Mouse (Mus musculus) myocyte (in vitro differentiated cells): ENCODE data around the gene Chst15. TPM values are rescaled to one million over a fixed set of nuclear protein-coding genes. Genes with fewer than 3 reads are reported as not detected.

Source experiments
- H3K27me3 ChIP-seq: one replicate; pipeline ENCODE4 v1.6.1; 2011; ENCODE audit not compliant: control insufficient read depth, insufficient read depth, insufficient read length
- H3K36me3 ChIP-seq: one replicate; pipeline ENCODE4 v1.6.1; 2011; ENCODE audit not compliant: control insufficient read depth, insufficient read depth
- H3K4me2 ChIP-seq: one replicate; pipeline ENCODE4 v1.6.1; 2011; ENCODE audit warnings: low read depth, control low read depth
- H3K4me3 ChIP-seq: one replicate; pipeline ENCODE4 v1.5.1; 2011; ENCODE audit warnings: mild to moderate bottlenecking, control low read depth, moderate library complexity
- H3K79me2 ChIP-seq: one replicate; pipeline ENCODE4 v1.6.1; 2011; ENCODE audit not compliant: control insufficient read depth, insufficient read depth
- H3ac ChIP-seq: one replicate; pipeline ENCODE4 v1.6.1; 2011; ENCODE audit not compliant: control insufficient read depth, insufficient read length
- CEBPB ChIP-seq: IDR thresholded peaks from 2 replicates; pipeline ENCODE4 v1.6.1; 2011; ENCODE audit warnings: mild to moderate bottlenecking, moderate library complexity; ENCODE audit not compliant: poor library complexity, insufficient read depth, severe bottlenecking
- E2F4 ChIP-seq: IDR thresholded peaks from one replicate; pipeline ENCODE4 v1.6.1; 2011; ENCODE audit warnings: mild to moderate bottlenecking, control low read depth, moderate library complexity; ENCODE audit not compliant: insufficient read depth
- MAX ChIP-seq: IDR thresholded peaks from one replicate; pipeline ENCODE4 v1.6.1; 2011; ENCODE audit warnings: low read depth, mild to moderate bottlenecking, control low read depth
- MYOD1 ChIP-seq, 3 experiments: IDR thresholded peaks; one replicate each; pipeline ENCODE4 v1.6.1; 2011; ENCODE audit warnings: control low read depth in 2 of 3, low read depth in 2 of 3, mild to moderate bottlenecking in 2 of 3, moderate library complexity in 1 of 3; ENCODE audit not compliant: insufficient read length in 2 of 3, control insufficient read depth in 1 of 3
- MYOG ChIP-seq, 3 experiments: IDR thresholded peaks; one replicate each; pipeline ENCODE4 v1.6.1; 2011; ENCODE audit warnings: control low read depth in 2 of 3, low read depth in 2 of 3, mild to moderate bottlenecking in 2 of 3; ENCODE audit not compliant: insufficient read length in 2 of 3, control insufficient read depth in 1 of 3, insufficient read depth in 1 of 3
- POLR2A ChIP-seq: IDR thresholded peaks from one replicate; pipeline ENCODE4 v1.6.1; 2011; ENCODE audit warnings: low read depth, mild to moderate bottlenecking, control low read depth, moderate library complexity; ENCODE audit not compliant: insufficient read length
- POLR2AphosphoS2 ChIP-seq: IDR thresholded peaks from one replicate; pipeline ENCODE4 v1.6.1; 2011; ENCODE audit warnings: low read depth, control low read depth; ENCODE audit not compliant: insufficient read length
- REST ChIP-seq: IDR thresholded peaks from one replicate; pipeline ENCODE4 v1.6.1; 2011; ENCODE audit warnings: mild to moderate bottlenecking, control low read depth, moderate library complexity; ENCODE audit not compliant: insufficient read depth, insufficient read length
- SRF ChIP-seq: IDR thresholded peaks from one replicate; pipeline ENCODE4 v1.6.1; 2011; ENCODE audit warnings: low read depth; ENCODE audit not compliant: control insufficient read depth, insufficient read length
- TCF12 ChIP-seq: IDR thresholded peaks from one replicate; pipeline ENCODE4 v1.6.1; 2011; ENCODE audit warnings: mild to moderate bottlenecking, control low read depth; ENCODE audit not compliant: poor library complexity, insufficient read depth, severe bottlenecking
- TCF3 ChIP-seq: IDR thresholded peaks from one replicate; pipeline ENCODE4 v1.6.1; 2011; ENCODE audit warnings: low read depth, control low read depth; ENCODE audit not compliant: insufficient read length
- USF1 ChIP-seq: IDR thresholded peaks from one replicate; pipeline ENCODE4 v1.6.1; 2011; ENCODE audit warnings: low read depth, mild to moderate bottlenecking, control low read depth, moderate library complexity
- polyA plus RNA-seq: library from polyadenylated mRNA; unstranded; fragments of >200 nt; fragmentation: generic; extraction: Trizol; gene quantifications from one replicate; pipeline ENCODE4 v1.2.1, GENCODE M21; 2012; ENCODE audit warnings: missing spikeins

Chst15 gene
- polyA plus RNA-seq, 1 experiment: 13.4 TPM

GRCm38 (mm10) chr7:132307722-132308271, 9.2 kb downstream of the Chst15 start:
- Histone ChIP-seq H3K36me3 (no peaks in the 10 kb centered on the region), H3ac (no peak overlapping the region), H3K27me3 (no peaks in the 10 kb centered on the region), H3K4me2 (no peak overlapping the region), H3K4me3 (no peak overlapping the region), H3K79me2 (peaks cover 79% of the 10 kb centered on the region)
- TF ChIP-seq MYOG (IDR thresholded peaks at IDR 0.05; ENCODE audit: control insufficient read depth in 1 of 3, insufficient read depth in 1 of 3, insufficient read length in 2 of 3, low read depth in 2 of 3) (no peak), USF1 (no peak), POLR2A (no peak), TCF3 (no peak), MYOD1 (IDR thresholded peaks at IDR 0.05; ENCODE audit: control insufficient read depth in 1 of 3, insufficient read length in 2 of 3, low read depth in 2 of 3) (no peak), E2F4 (no peak), CEBPB (no peak), TCF12 (no peak), MAX (no peak), POLR2AphosphoS2 (no peak), SRF (no peak), REST (no peak)

GRCm38 (mm10) chr7:132306671-132307412, 10.2 kb downstream of the Chst15 start:
- Histone ChIP-seq H3K4me3 (no peak overlapping the region), H3ac (no peak overlapping the region), H3K4me2 (no peak overlapping the region), H3K79me2 (peaks cover 74% of the 10 kb centered on the region), H3K36me3 (no peaks in the 10 kb centered on the region), H3K27me3 (no peaks in the 10 kb centered on the region)
- TF ChIP-seq MYOD1 (IDR thresholded peaks at IDR 0.05; ENCODE audit: control insufficient read depth in 1 of 3, insufficient read length in 2 of 3, low read depth in 2 of 3) (no peak), MAX (no peak), E2F4 (no peak), USF1 (no peak), SRF (no peak), MYOG (IDR thresholded peaks at IDR 0.05; ENCODE audit: control insufficient read depth in 1 of 3, insufficient read depth in 1 of 3, insufficient read length in 2 of 3, low read depth in 2 of 3) (no peak), POLR2AphosphoS2 (no peak), TCF12 (no peak), CEBPB (no peak), POLR2A (no peak), TCF3 (no peak), REST (no peak)

- TF ChIP-seq MYOG (IDR thresholded peaks at IDR 0.05; ENCODE audit: control insufficient read depth in 1 of 3, insufficient read depth in 1 of 3, insufficient read length in 2 of 3, low read depth in 2 of 3) (peak in 1 of 3 experiments; percentile 52), MYOD1 (IDR thresholded peaks at IDR 0.05; ENCODE audit: control insufficient read depth in 1 of 3, insufficient read length in 2 of 3, low read depth in 2 of 3) (peak in 1 of 3 experiments; percentile 53), E2F4 (no peak)
- Histone ChIP-seq H3K79me2 (peaks cover 76% of the 10 kb centered on the region), H3K27me3 (no peaks in the 10 kb centered on the region), H3K4me3 (no peak overlapping the region), H3K4me2 (peak overlapping the region; percentile 20), H3K36me3 (no peaks in the 10 kb centered on the region), H3ac (no peak overlapping the region)
These were observed 11.3 kb downstream of the Chst15 start for GRCm38 (mm10) chr7:132305492-132306375.

- peak overlapping the region; percentile 20 for H3K4me2 ChIP-seq
- TF ChIP-seq MYOD1 (IDR thresholded peaks at IDR 0.05; ENCODE audit: control insufficient read depth in 1 of 3, insufficient read length in 2 of 3, low read depth in 2 of 3) (peak in 2 of 3 experiments; percentile 18 to 59), MYOG (IDR thresholded peaks at IDR 0.05; ENCODE audit: control insufficient read depth in 1 of 3, insufficient read depth in 1 of 3, insufficient read length in 2 of 3, low read depth in 2 of 3) (peak in 1 of 3 experiments; percentile 27), TCF12 (peak; percentile 33), MAX (no peak), POLR2AphosphoS2 (no peak), POLR2A (no peak)
- no peak overlapping the region for H3K4me3 ChIP-seq
- no peaks in the 10 kb centered on the region for H3K36me3 ChIP-seq
- H3K27me3 ChIP-seq: no peaks in the 10 kb centered on the region
- peaks cover 76% of the 10 kb centered on the region for H3K79me2 ChIP-seq
- no peak overlapping the region for H3ac ChIP-seq
These were observed 12.5 kb downstream of the Chst15 start for GRCm38 (mm10) chr7:132304424-132305085.
